Mouse (Mus musculus) splenic B cell, adult 2 months (primary cell): Measurements from ENCODE around the gene Topaz1.
A peak's percentile ranks its signal among the peaks of the same experiment; 100 is the strongest.

Experiments
- DNase-seq: peaks from one replicate; pipeline ENCODE4 v3.0.0-alpha.2; 2011; ENCODE audit warnings: low read depth, low spot score
- H3K27me3 ChIP-seq: 2 replicates; pipeline ENCODE4 v1.6.1; 2012; ENCODE audit warnings: mild to moderate bottlenecking, low read length, moderate library complexity, mixed read lengths; ENCODE audit not compliant: control insufficient read depth, poor library complexity, insufficient read depth, severe bottlenecking
- H3K36me3 ChIP-seq: 2 replicates; pipeline ENCODE4 v1.6.1; 2012; ENCODE audit warnings: mild to moderate bottlenecking, low read length, moderate library complexity, mixed read lengths; ENCODE audit not compliant: control insufficient read depth, poor library complexity, insufficient read depth, severe bottlenecking

Gene Topaz1

GRCm38 (mm10) chr9:122760111-122760510 lies 13.0 kb downstream of the Topaz1 start:
- Histone ChIP-seq H3K36me3 (no peaks in the 10 kb centered on the region), H3K27me3 (no peaks in the 10 kb centered on the region; the same call in 1 of the 2 replicates)
- DNase-seq: no peak

DNA sequence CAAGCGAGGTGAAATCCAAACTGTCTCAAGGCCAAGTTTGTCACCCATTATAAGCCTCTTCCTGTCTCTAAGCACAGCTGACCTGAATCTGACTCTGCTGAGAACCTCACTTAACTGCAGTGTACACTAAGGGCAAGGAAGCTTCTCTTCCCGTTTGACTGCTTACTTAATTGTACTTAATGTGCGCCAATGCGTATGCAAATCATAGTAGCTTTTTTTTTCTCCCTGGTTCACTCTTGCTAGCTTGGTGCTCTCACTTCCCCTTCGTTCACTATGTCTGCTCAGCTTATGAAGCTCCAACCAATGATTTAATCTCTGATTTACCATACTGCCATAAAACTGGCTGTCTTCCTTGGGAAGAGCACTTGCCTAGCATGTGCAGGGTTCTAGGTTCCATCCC lies 38.1 kb downstream of the Topaz1 start:
- peak; percentile 84 for DNase-seq
- no peaks in the 10 kb centered on the region for H3K36me3 ChIP-seq
- H3K27me3 ChIP-seq: no peaks in the 10 kb centered on the region

DNA sequence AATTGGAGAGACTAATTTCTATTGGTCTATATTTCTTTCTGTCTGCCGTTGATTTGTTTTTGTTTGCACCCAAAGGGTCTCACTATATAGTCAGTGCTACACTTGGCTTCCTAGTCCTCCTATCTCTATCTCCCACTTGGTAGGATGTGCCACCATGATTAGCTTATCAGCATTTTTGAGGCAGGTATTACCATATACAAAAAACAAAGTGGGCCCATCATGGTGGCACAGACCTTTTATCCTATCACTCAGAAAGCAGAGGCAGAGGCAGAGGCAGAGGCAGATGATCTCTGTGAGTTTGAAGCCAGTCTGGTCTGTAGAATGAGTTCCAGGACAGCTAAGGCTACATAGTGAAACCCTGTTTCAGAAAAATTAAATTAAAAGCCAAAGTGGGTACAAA lies 39.4 kb downstream of the Topaz1 start:
- no peaks in the 10 kb centered on the region for H3K27me3 ChIP-seq
- DNase-seq: no peak
- H3K36me3 ChIP-seq: no peaks in the 10 kb centered on the region

GRCm38 (mm10) chr9:122805053-122805844 lies 58.1 kb downstream of the Topaz1 start, which contains the start of gene Tcaim:
Tcaim (plus strand) TSS chr9:122805539.
- DNase-seq: peak; percentile 92
- H3K27me3 ChIP-seq: no peaks in the 10 kb centered on the region
- no peaks in the 10 kb centered on the region for H3K36me3 ChIP-seq

DNA sequence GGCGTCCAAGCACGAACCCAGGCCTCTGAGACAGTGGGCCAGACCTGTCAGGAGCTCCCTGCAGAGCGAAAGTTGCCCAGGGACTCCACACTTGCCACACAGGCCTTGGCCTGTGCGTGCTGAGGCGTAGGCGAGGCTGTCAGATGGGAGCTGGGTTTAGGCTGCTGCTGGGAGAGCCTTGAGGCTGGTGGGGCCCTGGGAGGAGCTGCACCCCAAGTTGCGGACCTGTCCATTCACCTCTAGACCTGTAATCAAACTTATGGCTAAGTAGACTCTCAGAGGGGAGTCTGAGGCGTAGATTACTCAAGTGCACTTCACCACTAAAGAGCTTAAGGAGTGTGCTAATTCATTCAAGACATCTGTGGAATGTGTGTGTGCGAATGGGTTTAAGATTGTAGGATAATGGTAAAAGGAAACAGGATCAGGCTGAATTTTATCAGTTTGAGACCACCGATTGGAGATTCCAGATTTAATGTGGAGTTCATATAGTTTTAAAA lies 58.7 kb downstream of the Topaz1 start:
- DNase-seq: no peak
- Histone ChIP-seq H3K27me3 (no peaks in the 10 kb centered on the region), H3K36me3 (no peaks in the 10 kb centered on the region)

DNA sequence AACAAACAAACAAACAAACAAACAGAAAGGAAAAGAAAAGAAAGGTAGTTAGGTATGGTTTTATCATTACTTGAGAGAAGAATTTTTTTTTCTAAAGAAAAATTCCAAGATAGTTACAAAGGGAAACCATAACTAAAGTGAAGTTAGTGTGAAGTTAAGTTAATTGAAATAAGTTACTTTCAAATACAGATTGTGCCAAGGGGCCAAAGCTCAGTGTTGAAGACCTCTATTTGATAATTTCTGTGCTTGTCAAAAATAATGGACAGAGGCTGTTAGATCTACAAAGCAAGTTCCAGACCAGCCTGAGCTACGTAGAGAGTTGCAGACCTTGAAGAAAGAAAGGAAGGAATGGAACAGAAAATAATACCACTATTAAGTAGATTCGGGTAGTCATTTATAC lies 60.0 kb downstream of the Topaz1 start:
- H3K36me3 ChIP-seq: no peaks in the 10 kb centered on the region; the same call in 1 of the 2 replicates
- no peak for DNase-seq
- H3K27me3 ChIP-seq: no peaks in the 10 kb centered on the region

- DNase-seq: no peak
- Histone ChIP-seq H3K36me3 (peaks cover 4% of the 10 kb centered on the region; the same call in 1 of the 2 replicates), H3K27me3 (no peaks in the 10 kb centered on the region)
Measured at GRCm38 (mm10) chr9:122810212-122810611, 63.1 kb downstream of the Topaz1 start.

- H3K27me3 ChIP-seq: no peaks in the 10 kb centered on the region
- no peak for DNase-seq
- H3K36me3 ChIP-seq: peaks cover 6% of the 10 kb centered on the region; the same call in 1 of the 2 replicates
Measured at GRCm38 (mm10) chr9:122812386-122812785, 65.2 kb downstream of the Topaz1 start.

GRCm38 (mm10) chr9:122814775-122815174 lies 67.6 kb downstream of the Topaz1 start:
- DNase-seq: no peak
- H3K36me3 ChIP-seq: peaks cover 12% of the 10 kb centered on the region
- H3K27me3 ChIP-seq: no peaks in the 10 kb centered on the region

DNA sequence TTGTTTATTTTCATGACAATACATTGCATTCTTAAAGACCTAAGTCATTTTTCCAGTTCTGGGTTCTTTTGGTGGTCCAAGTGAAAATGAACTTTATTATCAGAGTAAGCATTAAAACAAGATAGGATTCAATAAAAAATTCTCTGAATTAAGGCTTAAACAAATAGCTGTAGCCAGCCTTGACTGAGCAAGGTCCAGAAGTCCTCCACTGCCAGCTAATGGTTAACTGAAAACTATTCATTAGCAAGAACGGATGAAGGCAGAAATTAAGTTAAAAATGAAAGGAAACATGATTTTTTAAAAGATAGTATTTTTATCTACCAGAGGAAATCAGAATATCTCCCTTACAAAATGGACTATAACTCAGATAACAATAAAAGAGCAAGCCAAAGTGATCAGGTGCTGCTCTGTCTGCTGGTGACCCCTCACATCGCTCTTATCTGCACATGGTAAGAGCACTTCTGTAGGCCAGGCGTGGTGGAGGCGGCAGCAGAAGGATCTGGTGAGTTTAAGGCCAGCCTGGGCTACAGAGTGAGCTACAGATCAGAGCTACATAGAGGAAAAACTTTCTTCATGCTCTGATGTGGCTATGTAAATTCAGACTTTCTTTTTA lies 68.2 kb downstream of the Topaz1 start:
- DNase-seq: no peak
- Histone ChIP-seq H3K27me3 (no peaks in the 10 kb centered on the region), H3K36me3 (peaks cover 13% of the 10 kb centered on the region)

GRCm38 (mm10) chr9:122823374-122824017 lies 76.3 kb downstream of the Topaz1 start:
- Histone ChIP-seq H3K36me3 (peaks cover 11% of the 10 kb centered on the region), H3K27me3 (no peaks in the 10 kb centered on the region)
- no peak for DNase-seq

DNA sequence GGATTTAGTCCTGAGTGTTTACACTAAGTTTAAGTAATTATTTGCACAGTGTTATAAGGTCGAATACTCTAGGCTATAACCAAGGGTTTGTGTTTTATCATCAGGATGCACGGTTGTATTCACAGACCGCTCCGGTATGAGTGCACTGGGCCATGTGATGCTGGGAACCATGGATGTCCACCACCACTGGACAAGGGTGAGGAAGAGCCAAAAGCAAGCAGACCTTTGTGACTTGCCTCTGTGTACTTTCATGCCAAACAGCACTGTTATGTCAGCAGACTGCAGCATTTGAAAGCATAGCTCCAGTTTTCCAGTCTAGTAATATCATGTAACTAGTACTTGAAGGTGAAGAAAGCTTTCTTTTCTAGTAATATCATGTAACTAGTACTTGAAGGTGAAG lies 79.6 kb downstream of the Topaz1 start:
- DNase-seq: no peak
- Histone ChIP-seq H3K27me3 (no peaks in the 10 kb centered on the region), H3K36me3 (peaks cover 10% of the 10 kb centered on the region)

GRCm38 (mm10) chr9:122829826-122830380 lies 82.8 kb downstream of the Topaz1 start:
- no peak for DNase-seq
- no peaks in the 10 kb centered on the region for H3K27me3 ChIP-seq
- peaks cover 4% of the 10 kb centered on the region for H3K36me3 ChIP-seq

DNA sequence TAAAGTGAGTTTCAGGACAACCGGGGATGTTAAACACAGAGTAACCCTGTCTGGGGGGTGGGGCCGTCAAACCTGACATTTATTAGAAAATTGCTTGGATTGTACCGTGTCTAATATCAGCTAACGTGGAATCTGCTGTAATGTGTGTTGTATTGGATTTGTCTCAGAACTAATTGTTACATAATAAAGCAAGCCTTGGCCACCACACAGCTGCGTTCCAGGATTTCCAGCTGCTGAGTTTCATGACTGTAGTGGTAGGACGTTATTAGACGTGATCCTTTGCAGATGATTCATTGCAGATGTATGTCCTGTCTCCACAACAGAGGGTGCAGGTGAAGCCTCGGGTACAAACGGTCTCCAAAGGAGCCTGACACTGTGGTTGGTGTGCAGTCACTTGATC lies 89.0 kb downstream of the Topaz1 start:
- DNase-seq: no peak
- no peaks in the 10 kb centered on the region for H3K27me3 ChIP-seq
- 0 out of 2 replicates have a peak, but pooled peaks cover 1% of the 10 kb centered on the region for H3K36me3 ChIP-seq
